Mouse (Mus musculus) bone marrow, adult 2 months (tissue): Measurements from ENCODE around the gene Sipa1l2.

Experiments
- CTCF ChIP-seq: fragments of 200-500 bp; IDR thresholded peaks from 2 replicates; pipeline ENCODE4 v1.5.1; 2011; ENCODE audit warnings: low read length, control low read depth; ENCODE audit not compliant: control insufficient read depth, insufficient read depth
- POLR2A ChIP-seq: fragments of 200-500 bp; IDR thresholded peaks from 2 replicates; pipeline ENCODE4 v1.6.1; 2011; ENCODE audit warnings: low read depth, mild to moderate bottlenecking, control low read depth, low read length, borderline replicate concordance; ENCODE audit not compliant: control insufficient read depth

DNA sequence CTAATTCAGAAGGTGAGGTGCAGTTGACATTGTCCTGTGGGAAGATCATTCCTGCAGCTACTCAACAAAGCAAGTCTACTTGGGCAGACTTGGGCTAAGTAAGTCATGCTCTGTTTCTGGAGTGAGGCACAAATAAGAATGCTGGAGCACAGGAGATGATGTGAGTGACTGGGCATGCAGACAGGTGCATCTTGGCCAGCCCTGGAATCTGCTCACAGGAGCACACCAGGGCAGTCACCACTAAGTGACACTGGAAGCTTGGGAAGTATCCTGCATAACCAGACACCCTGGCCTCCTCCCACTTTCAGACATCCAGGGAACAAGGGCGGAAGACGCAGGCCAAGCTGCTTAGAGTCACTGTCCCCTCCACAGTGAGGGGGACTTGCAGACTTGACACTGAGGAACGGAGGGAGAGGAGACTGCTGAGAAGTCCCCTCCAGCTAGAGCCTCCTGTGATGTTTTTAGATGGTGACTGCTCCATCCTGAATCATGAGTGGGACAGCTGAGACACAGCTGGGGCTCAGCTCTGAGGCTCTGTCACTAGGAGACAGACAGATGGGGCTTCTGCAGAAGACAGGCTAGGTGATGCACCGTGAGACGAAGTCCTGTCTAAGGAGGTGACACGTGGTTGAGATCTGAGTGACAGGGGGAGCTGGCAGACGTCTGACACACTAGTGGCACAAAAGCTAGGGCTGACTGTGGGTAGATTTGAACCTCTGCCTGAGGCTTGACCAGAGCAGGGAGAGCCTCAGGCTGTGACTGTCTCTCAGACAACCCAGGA is 134.1 kb downstream of the Sipa1l2 start:
- no peak for TF ChIP-seq CTCF
- TF ChIP-seq POLR2A, result no peak
